Mouse (Mus musculus): ENCODE results near the gene Hipk1.

- TF ChIP-seq POLR2A (IDR thresholded peaks at IDR 0.05; ENCODE audit: low read depth, low read length) (no peak), CTCF (conservative IDR thresholded peaks at IDR 0.05; ENCODE audit: insufficient read depth, insufficient read length, low read depth, low read length) (no peak)
Observed at GRCm38 (mm10) chr3:103796389-103796788, 5.0 kb upstream of the Hipk1 start.
